Mouse (Mus musculus): Measurements from ENCODE around the gene Tfcp2l1.
"Not testable (repeated sequence)": the region's sequence is repeated elsewhere in the genome, so short reads cannot be mapped to it uniquely, and the experiment has no call there.

The Tfcp2l1 gene

DNA sequence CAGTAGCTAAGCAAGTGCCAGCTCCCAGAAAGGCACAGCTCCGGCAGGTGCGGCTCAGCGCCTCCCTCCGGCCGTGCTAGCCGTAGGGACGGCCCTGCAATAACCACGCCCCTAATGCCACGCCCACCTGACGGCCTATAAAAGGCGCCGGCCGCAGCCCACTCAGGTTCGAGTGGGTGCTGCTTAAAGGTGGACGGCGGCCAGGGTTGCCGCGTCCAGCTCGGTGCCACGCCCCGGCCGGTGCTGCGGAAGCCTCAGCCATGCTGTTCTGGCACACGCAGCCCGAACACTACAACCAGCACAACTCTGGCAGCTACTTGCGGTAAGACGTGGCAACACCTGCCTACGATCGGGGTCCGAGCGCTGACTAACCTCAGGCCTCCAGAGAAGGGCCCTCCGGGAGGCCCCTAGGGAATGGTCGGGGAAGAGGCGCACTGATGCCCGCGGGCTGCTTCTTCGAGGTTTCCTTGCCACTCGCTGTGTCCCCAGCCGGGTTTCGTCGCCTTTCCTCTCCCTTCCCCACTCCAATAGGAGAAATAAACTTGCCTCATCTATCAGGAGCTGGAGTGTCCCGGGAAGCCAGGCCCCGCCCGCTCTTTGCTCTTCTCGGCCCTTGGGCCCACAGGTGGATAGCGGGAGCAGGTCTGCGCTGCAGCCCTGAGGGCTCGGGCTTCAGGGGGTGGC, at the start of gene Tfcp2l1:
Gene Tfcp2l1 (plus strand): TSS at position 165 of the 684 bp plus-strand sequence.
- DNase-seq (ENCODE audit: low read depth): no peak

DNA sequence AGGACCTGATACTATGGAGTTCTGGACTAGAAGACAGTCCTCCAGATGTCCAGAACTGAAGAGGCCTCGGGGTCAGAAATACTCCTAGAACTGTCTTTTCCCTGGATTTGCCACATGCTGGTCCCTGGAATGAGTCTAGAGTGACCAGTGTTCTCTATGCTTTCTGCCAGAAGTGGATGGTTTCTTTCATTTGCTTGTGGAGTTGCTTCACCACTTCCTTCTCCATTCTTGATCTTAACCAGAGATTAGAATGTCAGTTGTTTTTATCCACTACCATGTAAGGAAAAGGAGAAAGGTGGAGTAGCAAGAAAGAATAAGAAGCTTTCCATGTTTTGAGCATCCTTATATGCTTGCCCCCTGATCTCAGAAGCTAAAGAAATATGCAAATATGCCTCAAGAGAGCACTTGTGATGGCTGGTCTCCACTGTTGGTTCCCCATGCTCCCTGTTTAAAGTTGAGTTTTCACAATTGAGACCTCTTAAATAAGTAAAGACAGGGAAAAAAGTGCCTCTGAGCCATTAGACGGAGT, 47.5 kb upstream of the Tfcp2l1 start:
- no peak for DNase-seq (ENCODE audit: low read depth)

DNA sequence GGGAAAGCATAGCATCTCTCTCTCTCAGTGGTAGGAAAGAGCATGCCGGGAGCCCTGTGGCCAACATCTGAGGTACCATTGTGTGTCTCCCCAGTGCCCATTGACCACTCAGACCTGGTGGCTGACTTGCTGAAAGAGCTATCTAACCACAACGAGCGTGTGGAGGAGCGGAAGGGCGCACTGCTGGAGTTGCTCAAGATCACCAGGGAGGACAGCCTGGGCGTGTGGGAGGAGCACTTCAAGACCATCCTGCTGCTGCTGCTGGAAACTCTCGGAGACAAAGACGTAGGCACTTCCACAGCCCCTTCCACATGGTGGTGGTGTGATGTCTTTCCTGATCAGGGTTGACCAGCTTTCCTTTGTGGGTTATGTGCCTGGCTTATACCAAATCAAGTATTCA, 46.6 kb upstream of the Tfcp2l1 start:
- DNase-seq (ENCODE audit: low read depth): no peak

DNA sequence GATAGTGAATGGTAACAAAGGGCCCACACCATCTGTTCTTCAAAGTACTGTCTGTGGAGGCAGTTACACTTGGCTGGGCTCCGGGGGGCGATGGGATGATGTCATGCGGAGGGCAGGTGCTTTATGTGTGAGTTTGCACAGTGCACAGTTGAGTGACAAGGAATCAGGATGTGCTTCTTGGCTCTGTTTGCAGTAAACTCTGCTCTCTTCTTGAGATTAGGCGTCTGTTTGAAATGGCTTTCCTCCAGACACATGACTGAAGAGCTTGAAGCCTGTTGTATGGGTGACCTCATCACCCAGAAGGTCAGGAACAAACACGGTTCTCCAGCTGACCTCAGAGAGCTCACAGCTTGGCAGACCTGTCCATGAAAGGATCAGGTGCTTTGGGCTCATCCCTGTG, 38.0 kb upstream of the Tfcp2l1 start:
- no peak for DNase-seq (ENCODE audit: low read depth)

DNA sequence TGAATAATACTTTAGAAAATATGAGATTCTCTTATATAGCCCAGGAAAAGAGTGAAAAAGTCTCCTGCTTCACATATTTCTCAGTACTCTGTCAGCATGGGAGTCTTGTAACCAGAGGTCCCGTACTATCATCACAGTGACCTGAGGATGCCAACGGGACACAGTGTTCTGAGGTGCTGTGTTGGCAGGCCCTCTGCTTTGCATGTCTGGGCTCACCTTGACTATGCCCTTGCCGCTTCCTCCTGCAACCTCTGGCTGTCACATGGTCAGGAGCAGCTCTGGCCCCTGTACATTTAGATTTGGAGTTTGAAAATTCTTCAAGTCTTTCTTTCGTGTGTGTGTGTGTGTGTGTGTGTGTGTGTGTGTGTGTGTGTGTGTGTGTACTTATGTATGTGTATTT, 34.8 kb upstream of the Tfcp2l1 start:
- DNase-seq (ENCODE audit: low read depth): no peak

DNA sequence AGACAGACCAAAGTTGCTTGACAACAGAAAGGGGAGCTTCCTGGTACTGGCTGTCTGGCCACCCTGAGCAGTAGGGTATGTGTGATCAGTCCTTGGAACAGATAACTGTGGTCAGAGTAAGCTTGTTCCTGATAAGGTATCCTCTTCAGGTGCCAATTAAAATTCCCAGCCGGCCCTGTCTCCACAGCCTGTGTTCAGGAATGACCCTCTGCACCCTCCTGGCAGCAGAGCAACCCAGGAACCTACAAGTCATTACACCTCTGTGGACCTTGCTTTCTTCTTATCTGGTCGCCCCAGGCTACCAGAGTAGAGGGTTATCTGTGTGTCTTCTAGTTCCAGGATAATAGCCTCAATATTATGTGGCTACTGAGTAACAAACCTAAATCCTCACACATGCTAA, 32.4 kb upstream of the Tfcp2l1 start:
- no peak for DNase-seq (ENCODE audit: low read depth)

DNA sequence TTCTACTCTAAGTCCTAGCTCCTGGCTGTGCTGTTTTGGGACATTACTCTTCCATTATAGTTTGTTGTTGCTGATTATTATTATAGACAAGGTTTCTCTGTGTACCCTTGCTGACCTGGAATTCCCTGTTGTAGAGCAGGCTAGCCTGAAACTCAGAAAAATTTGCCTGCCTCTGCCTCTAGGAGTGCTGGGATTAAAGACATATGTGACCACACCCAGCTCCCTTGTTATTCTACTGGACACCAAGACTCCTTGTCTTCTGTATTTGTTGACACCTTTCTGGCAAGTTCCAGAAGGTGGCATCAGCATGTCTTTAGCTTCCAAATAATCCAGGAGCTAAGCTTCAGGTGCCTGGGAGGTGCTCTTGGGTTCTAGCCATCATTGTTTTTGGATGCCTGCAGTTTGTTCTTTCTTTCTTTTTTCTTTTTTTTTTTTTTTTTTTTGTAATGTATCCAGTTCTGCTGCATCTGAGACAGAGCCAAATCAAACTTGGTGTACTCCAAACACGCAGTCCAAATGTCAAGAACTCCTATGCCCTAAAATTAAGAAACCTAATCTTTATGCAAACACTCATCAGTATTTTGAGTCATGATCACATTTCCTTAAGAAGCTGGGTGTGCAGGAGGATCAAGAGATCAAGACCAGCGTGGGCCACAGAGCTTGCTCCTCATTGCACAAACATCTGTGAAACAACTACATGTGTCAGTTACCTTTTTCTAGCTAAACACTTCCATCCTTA, 30.1 kb upstream of the Tfcp2l1 start:
- DNase-seq (ENCODE audit: low read depth): peak; percentile 2

DNA sequence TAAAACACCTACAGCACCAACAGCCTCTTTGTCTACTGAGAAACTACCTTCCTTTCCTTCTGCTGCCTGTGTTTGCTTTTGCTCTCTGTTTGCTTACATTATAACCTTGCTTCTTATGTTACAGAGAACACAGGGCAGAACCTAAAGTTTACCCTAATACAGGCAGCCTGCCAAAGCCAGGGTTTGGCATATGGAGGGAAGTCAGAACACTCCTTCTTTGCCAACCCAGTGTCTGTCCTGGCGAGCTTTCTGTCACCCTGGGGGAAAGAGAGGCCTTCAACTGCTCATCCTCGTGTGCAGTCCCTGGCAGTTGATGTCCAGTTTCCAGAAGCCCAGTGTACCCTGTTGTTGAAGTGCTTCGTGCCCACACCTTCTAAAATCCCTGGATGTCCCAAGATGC, 29.4 kb upstream of the Tfcp2l1 start:
- DNase-seq (ENCODE audit: low read depth): no peak

DNA sequence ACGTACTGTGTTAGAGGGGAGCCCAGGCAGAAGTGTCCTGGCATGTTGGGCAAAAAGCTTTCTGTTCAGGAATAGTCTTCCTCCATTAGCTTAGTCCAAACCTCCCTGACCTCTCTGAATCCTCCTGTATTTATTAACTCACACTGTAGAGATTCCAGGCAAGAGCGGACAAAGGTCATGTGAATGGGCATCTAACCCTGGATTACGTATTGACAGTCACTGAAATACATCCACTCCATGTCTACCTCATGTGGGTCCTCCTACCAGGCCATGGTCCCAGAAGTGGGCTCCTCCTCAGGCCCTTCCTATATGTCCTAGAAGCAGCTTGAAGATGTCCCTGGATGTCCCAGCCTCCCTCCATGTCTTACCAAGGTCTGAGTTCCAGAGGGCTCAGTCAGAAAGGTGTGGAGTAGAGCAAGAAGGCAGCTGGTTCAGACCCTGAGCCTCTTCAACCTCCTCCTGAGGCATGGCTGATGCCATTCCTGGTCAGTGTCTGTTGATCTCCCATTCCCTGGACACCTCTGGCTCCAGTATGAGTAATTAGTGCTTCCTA, 14.0 kb upstream of the Tfcp2l1 start:
- DNase-seq (ENCODE audit: low read depth): no peak

DNA sequence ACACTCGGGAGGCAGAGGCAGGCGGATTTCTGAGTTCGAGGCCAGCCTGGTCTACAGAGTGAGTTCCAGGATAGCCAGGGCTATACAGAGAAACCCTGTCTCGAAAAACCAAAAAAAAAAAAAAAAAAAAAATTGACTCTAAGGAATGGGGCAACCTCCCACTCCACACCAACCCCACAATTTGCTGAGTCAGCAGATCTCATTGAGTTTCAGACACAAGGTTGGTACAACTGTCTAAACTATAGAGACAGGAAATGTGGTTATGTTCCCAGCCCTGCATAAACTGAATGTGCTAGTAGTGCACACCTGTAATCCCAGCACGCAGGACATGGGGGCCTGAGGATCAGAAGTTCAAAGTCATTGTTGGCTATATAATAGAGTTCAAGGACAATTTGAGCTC, 6.7 kb upstream of the Tfcp2l1 start:
- not testable (repeated sequence) for DNase-seq (ENCODE audit: low read depth)

DNA sequence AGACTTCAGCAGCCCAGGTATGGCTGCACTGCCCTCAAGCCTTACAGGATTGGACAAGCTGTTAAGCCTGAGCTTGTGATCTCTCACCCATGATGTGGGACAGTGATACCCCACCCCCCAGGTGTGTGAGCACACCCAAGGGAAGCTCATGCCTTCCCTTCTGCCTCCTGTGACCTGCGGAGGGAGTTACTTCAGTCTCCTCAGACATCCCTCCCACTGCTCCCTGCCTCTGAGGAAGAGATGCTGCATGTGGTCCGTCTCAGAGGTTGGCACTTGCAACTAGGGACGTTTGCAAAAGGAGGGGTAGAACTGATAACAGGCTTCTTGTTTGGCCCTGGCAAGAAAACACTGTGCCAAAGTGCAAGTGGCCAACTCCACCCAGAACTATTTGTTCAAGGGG, 4.9 kb upstream of the Tfcp2l1 start:
- DNase-seq (ENCODE audit: low read depth): no peak

DNA sequence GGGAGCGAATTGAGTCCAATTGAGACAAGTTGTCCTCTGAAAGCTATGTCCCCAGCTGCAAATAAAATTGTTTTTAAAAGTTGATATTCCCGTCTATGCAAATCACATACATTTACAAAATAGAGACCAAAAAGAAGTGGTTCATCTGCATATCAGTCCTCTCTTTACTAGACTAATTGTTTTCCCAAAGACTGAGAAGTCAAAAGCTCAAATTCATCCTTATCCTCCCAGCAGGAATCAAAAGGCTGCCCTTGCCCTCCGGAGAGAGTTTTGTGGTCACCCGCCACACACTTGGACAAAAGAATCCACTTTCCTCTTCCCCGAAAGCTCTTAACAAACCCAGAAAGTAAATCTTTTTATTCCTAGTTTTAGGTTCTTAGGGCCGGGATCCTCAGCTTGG, 2.3 kb upstream of the Tfcp2l1 start:
- DNase-seq (ENCODE audit: low read depth): no peak

DNA sequence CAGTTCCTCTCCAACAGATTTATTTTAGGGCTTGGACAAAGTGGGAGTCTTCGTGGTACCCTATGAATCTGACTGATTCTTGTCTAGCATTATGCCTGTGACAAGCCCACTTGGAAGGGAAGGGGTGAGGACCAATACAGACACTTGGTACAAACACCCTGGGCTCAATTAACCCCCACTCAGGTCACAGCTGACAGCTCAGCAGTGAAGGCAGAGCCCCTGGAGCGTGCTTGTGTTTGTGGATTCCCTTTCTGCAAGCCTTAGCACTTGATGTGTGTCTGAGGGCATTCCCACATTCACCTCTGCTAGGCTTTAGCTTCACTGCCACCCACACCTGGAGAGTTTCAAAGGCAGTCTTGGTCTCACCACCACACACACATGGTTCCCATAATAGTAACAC, 1.8 kb upstream of the Tfcp2l1 start:
- no peak for DNase-seq (ENCODE audit: low read depth)

DNA sequence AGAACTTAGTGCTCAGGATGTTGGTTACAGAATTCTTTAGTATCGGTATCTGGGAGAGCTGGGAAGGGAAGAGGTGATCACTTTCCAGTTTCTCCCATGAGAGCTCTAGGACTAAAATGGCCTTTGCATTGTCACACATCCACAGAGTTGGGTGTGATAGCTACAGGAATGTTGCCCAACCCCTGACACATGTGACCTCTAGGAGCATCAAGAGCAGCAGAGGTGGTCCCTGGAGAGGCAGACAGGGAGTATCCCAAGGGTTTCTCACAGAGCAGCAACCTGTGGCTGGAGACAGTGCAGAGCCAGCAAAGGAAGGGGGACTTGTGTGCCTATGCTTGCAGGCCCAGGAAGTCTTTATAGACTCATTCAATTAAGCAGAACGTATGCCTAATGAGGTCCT, 1.3 kb upstream of the Tfcp2l1 start:
- no peak for DNase-seq (ENCODE audit: low read depth)

DNA sequence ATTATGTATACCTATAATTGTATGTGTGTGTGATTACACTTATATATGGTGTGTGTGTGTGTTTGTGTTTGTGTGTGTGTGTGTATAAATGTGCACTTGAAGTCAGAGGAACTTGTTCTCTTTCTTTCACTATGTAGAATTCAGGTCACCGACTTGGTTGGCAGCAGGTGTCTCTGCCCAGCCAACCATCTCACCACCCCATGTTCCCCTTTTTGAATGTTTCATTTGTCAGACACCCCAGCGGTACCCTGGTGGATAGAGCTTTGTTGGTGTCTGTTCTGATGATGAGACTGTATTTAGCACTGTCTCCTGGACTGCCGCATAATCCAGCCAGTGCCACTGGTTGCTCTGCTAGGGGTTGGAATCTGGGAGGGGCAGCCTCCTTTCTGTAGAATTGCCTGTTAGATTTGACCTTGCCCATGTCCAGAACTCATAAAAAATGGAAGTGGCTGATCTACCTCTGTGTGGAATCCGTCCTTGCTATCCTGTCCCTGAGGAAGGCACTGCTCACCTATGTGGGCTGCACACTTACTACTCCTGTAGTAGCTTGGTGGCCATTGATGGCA, 5.8 kb downstream of the Tfcp2l1 start:
- DNase-seq (ENCODE audit: low read depth): no peak

DNA sequence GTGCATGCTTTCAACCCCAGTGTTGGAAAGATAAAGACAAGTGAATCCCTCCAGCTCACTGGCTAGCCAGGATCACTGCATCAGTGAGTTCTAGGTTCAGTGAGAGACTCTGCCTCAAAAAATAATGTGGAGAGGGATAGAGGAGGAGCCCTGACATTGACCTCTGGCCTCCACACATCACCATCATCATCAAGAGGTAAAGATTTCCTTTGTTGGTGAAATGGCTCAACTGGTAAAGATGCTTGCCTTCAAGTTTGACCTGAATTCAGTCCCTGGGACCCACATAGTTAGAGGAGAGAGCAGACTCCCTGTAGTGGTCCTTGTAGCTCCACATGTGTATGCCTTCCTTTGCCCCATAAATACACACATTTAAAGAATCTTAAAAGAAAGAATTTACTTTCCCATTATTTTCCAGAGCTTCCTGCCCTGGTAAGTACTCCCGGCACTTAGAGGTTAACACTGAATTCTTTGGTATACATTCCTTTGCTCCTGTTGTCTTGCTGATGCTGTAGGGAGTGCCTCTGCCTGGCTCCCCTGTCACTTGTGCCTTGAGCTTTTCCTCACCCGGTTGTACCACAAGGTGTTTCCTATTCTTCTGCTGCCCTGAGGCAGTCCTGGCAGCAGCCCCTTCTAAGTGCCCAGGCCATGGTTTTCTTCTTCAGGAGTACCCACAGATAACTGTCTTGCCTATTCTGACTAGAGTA, 14.7 kb downstream of the Tfcp2l1 start:
- DNase-seq (ENCODE audit: low read depth): no peak

DNA sequence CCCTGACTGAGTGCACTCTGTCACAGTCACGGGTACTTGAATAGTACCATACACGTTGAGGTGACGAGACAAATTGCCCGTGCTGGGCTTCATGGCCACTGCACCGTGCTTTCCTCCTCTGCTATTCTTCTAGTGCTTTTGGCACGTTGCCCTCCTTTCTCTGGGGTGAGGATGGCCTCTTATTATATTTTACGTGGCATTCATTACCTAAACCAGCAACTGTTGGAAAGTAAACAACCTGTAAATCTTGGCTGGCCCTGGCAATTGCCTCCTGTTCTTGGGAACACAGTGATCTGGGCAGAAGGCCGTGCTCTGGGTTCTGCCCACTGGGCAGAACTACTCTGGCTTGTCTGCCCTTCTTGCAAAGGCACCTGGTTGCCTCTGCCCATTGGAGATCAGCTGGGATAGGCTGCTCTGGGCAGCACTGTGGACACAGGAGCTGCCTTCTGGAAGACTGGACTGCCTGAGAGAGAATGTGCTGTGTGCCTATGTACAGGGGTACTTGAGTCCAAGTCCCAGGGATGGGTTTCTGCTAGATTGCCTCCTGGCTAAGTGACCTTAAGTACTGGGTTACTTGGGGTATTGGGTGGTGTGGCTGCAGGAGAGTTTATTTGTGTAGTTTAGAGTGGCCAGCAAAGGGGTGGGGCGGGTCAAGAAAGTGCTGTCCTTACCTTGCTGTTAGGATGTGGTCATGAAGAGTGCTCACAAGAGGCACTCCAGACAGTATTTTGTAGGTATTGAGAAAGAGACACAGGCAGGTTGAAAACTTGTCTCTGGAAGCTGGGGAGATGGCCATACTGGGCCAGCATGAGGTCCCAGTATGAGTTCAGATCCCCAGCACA, 15.6 kb downstream of the Tfcp2l1 start:
- no peak for DNase-seq (ENCODE audit: low read depth)

DNA sequence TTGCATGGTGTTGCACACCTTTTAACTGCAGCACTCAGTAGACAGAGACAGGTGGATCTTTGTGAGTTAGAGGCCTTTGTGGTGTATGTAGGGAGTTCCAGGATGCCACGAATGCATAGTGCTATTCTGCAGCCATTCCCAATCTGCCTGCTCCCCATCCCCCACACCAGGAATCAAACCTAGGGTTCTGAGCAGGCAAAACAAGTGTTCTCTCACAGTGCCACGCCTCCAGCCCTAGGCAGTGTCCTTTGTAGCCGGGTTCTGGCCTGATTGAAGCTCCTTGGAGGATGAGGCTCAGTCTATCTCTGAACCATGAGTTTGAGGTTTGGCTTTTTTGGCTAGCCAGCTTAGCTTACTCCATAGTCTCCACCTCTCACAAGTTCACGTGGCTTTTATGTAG, 18.0 kb downstream of the Tfcp2l1 start:
- no peak for DNase-seq (ENCODE audit: low read depth)

DNA sequence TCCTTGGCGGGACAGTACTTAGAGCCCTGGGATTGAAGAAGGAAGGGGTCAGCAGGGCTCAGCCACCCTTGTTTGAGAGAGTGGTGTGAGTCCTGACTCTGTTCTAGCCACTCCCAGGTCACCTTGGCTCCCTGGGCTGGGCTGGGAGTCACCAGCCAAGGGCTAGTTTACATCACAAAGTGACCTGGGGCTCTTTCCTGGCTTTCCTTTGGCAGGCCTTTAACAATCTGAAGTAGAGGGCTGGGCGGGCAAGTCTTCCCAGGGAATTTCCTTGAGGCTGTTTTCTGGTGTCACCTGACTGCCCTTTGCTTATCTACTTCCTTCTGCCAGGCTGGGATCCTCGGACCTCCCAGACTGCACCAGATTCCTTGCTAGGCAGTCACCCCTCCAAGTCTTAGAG, 20.3 kb downstream of the Tfcp2l1 start:
- DNase-seq (ENCODE audit: low read depth): no peak

DNA sequence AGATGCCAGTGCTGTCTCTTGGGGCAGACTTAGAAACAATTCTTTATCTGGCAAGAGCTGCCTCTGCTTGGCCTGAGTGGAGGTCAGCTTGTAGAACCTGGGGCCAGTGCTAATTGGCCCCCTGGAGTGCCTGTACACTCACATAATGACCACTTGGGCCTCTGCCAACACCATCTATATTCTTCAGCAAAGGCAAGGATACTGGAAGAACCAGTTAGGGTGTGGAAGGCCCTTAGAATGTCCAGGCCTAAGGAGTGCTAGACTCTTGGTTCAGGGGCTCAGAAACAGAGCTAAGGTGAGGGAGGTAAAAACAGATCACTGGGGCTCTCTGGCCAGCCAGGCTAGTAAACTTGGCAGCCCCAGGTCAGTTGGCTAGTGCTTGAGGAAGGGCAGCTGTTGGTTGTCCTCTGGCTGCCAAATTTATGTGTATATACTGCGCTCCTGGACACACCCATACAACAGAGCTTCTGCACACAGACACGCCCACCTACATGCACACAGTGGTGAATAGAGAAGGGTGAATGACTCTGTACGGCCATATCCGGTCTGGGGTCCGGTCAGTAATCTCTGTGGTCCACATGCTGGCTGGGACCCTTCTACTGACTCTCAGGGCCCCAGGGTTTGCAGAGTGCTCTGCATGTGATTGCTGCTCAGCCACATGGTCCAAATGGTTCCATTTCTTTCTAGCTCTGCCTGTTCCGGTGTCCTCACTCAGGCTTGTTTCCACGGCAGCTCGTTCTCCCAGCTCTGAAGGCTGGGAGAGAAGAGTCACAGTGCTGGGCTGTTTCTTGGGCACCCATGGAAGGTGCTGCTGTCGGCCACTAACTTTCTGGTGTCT, 22.4 kb downstream of the Tfcp2l1 start:
- no peak for DNase-seq (ENCODE audit: low read depth)

DNA sequence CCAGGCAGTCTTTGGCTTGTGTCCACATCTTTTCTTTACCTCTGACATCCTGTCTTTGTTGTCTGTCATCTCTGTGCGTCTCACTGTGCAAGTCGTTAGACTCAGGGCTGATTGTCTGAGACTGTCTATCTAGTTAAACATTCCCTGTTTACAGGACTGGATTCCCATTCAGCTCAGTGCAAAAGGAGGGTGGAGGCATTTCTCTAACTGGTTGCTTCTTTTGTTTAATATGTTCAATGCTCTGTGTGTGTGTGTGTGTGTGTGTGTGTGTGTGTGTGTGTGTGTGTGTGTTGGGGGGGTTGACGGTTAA, 23.0 kb downstream of the Tfcp2l1 start:
- no peak for DNase-seq (ENCODE audit: low read depth)
